Mouse (Mus musculus) kidney, adult 2 months (tissue): ENCODE data around the gene Wap.

Experiments used
- CTCF ChIP-seq: fragments of 200-500 bp; conservative IDR thresholded peaks from 2 replicates; pipeline ENCODE4 v1.5.1; 2011; ENCODE audit warnings: low read depth, mild to moderate bottlenecking, control low read depth, low read length, moderate library complexity, mixed read lengths; ENCODE audit not compliant: insufficient read depth, insufficient read length
- POLR2A ChIP-seq: fragments of 200-500 bp; IDR thresholded peaks from one replicate; pipeline ENCODE4 v1.6.1; 2011; ENCODE audit warnings: low read depth, low read length, control low read depth

DNA sequence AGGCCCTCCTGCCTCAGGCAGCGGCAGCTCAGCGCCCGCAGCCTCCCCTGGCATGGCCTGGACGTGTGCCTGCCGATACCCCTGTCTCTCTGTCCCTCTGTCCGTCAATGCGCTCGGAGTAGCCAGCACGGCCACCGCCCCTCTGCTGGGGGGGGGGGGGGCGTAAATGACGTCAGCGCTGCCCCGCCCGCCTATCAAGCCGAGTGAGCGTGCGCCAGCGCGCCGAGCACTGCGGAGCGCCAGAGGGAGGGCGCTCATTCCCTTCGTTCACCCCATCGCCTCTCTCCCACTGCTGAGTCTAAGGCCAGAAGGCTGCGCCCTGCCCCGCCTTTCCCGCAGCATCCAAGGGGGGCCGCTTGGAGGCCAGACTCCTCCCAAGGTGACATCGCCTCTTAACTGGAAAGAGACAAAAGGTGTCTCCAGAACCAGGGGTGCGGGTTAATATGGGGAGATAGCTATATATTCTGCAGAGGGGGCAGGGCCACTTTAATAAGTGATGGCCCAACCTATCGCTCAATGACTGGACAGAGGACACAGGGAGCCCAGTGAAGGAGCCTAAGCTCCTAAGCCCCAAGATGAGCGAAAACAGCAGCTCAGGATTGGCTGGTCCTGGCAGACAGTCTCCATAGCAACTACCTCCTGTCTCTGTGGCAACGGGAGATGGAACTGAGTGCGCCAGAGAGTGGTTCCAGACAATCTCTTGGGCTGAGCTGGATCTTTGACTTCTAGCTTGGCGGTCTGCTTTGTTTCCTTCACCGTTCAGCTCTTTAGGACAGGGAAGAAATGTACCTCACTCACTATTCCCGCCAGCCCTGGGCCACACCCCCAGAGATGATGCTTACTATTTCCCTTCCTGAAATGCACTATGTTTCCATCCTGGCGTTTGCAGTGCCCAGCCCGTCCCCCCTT is 32.7 kb downstream of the Wap start, which contains the start of gene Nacad:
- TF ChIP-seq CTCF (no peak), POLR2A (no peak)
